Mouse (Mus musculus): ENCODE results near the gene Pfdn2. TPM values are rescaled to one million over a fixed set of nuclear protein-coding genes. Genes with fewer than 3 reads are reported as not detected.

The Pfdn2 gene
- polyA plus RNA-seq, 1 experiment from 2014 or later = 64.8 TPM

DNA sequence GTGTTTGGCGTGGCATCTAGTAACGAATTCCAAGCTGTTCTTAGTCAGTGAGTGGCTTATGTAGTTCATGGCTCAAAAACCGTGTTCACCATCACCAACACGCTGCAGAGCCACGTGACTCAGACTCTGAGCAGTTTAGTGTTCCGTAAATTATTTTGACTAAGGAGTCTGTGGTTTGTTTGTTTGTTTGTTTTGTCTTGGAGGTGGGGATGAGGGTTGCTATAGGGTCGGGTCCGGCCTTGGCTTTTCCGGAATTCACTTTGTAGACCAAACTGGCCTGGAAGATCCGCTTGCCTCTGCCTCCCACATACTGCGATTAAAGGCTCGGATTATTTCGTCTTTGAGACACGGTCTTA, 603 bp downstream of the Pfdn2 start:
- H3K4me1 ChIP-seq (ENCODE audit: control insufficient read depth, insufficient read depth, low read length) = peaks cover 14% of the 10 kb centered on the region
- peak; percentile 89 for DNase-seq (ENCODE audit: low spot score, missing footprints)
- H3K27ac ChIP-seq (ENCODE audit: low read depth, low read length) = no peak overlapping the region
- peak overlapping the region; percentile 91 for H3K4me3 ChIP-seq (ENCODE audit: low read depth, low read length)
- peak overlapping the region; percentile 84 for H3K4me2 ChIP-seq
- 2% methylated on average over 14 of the region's 14 CpGs for WGBS
- H3K9me3 ChIP-seq (ENCODE audit: control insufficient read depth, low read length) = peaks cover 6% of the 10 kb centered on the region; the same call in 1 of the 2 replicates
- peak overlapping the region; percentile 83 for H3K9ac ChIP-seq (ENCODE audit: low read length)
- no peaks in the 10 kb centered on the region for H3K27me3 ChIP-seq (ENCODE audit: control insufficient read depth, insufficient read depth, low read length)
- no peak; the same call in 1 of the 2 replicates for ATAC-seq (ENCODE audit: low FRiP score)
- peaks cover 6% of the 10 kb centered on the region; the same call in 1 of the 2 replicates for H3K36me3 ChIP-seq (ENCODE audit: control insufficient read depth, insufficient read depth, low read length)

DNA sequence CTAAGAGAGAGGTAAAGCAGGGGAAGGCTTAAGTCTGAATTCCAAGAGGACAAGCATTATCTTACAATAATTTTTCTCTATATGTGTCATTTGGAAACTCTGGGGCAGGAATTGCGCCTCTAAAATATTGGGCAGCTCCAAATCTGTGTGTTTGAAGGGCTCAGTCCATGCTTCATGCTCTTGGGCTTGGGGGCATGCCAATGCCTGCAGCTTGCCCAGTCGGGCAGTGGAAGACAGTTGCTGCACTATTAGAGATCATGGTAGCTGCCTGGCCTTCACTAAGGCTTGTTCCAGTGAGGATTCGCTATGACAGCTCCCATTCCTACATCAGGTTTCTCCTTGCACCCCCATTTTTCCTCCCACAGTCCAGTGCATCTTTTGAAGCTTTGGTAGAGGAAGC, 3.2 kb downstream of the Pfdn2 start:
- ATAC-seq (ENCODE audit: low FRiP score) (no peak), DNase-seq (ENCODE audit: low spot score, missing footprints) (no peak)
- H3K4me1 ChIP-seq (ENCODE audit: control insufficient read depth, insufficient read depth, low read length) = peaks cover 14% of the 10 kb centered on the region
- no peaks in the 10 kb centered on the region for H3K36me3 ChIP-seq (ENCODE audit: control insufficient read depth, insufficient read depth, low read length)
- peaks cover 6% of the 10 kb centered on the region; the same call in 1 of the 2 replicates for H3K9me3 ChIP-seq (ENCODE audit: control insufficient read depth, low read length)
- no peak overlapping the region for H3K27ac ChIP-seq (ENCODE audit: low read depth, low read length)
- H3K27me3 ChIP-seq (ENCODE audit: control insufficient read depth, insufficient read depth, low read length) = no peaks in the 10 kb centered on the region
- no peak overlapping the region for H3K4me2 ChIP-seq
- 90% methylated on average over 3 of the region's 3 CpGs for WGBS
- no peak overlapping the region for H3K9ac ChIP-seq (ENCODE audit: low read length)
- no peak overlapping the region for H3K4me3 ChIP-seq (ENCODE audit: low read depth, low read length)

DNA sequence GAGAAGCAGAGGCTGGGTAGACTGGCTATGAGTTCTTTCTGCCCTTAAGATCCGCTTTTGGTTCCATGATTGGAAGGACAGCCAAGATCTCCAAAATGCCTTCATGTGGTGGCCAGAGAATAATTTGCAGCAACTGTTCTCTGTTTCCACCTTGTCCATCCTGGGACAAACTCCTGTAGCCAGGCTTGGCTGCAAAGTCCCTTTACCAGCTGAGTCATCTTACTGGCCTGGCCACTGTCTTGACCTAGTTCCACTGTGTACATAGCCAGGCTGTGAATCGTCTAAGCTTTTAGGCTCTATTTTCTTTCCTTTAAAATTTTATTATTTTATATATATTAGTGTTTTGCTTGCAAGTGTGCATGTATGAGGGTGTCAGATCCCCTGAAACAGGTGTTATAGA, 3.7 kb downstream of the Pfdn2 start:
- ATAC-seq (ENCODE audit: low FRiP score) (no peak), DNase-seq (ENCODE audit: low spot score, missing footprints) (no peak)
- Histone ChIP-seq H3K27ac (ENCODE audit: low read depth, low read length) (no peak overlapping the region), H3K36me3 (ENCODE audit: control insufficient read depth, insufficient read depth, low read length) (no peaks in the 10 kb centered on the region), H3K4me2 (no peak overlapping the region), H3K27me3 (ENCODE audit: control insufficient read depth, insufficient read depth, low read length) (no peaks in the 10 kb centered on the region), H3K4me3 (ENCODE audit: low read depth, low read length) (no peak overlapping the region), H3K9me3 (ENCODE audit: control insufficient read depth, low read length) (peaks cover 6% of the 10 kb centered on the region; the same call in 1 of the 2 replicates), H3K9ac (ENCODE audit: low read length) (no peak overlapping the region), H3K4me1 (ENCODE audit: control insufficient read depth, insufficient read depth, low read length) (peaks cover 14% of the 10 kb centered on the region)
- 91% methylated on average over 2 of the region's 2 CpGs for WGBS

DNA sequence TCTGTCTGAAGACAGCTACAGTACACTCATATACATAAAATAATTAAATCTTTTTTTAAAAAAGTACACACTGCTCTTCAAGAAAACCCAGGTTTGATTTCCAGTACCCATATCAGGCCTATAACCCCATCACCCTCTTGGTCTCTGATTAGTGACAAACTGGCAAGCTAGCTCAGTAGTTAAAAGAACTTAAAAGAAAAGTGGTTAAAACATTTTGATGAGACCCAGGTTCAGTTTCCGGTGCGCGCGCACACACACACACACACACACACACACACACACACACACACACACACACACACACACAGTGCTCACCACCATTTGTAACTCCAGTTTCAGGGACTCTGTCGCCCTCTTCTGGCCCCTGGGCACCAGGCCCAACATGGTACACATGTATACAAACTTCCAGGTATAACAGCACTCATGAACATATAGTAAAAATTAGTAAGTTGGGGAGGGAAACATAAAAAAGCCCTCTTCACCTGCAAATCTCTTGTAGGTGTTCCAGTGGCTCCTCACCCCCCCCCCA, 10.4 kb downstream of the Pfdn2 start:
- H3K4me1 ChIP-seq (ENCODE audit: control insufficient read depth, insufficient read depth, low read length) = peaks cover 6% of the 10 kb centered on the region
- H3K9ac ChIP-seq (ENCODE audit: low read length) = no peak overlapping the region
- peaks cover 3% of the 10 kb centered on the region; the same call in 1 of the 2 replicates for H3K36me3 ChIP-seq (ENCODE audit: control insufficient read depth, insufficient read depth, low read length)
- peaks cover 2% of the 10 kb centered on the region; the same call in 1 of the 2 replicates for H3K9me3 ChIP-seq (ENCODE audit: control insufficient read depth, low read length)
- H3K27ac ChIP-seq (ENCODE audit: low read depth, low read length) = no peak overlapping the region
- DNase-seq (ENCODE audit: low spot score, missing footprints) (peak; percentile 45), ATAC-seq (ENCODE audit: low FRiP score) (no peak)
- no peaks in the 10 kb centered on the region for H3K27me3 ChIP-seq (ENCODE audit: control insufficient read depth, insufficient read depth, low read length)
- no peak overlapping the region for H3K4me3 ChIP-seq (ENCODE audit: low read depth, low read length)
- H3K4me2 ChIP-seq = no peak overlapping the region
- WGBS = 87% methylated on average over 5 of the region's 5 CpGs

DNA sequence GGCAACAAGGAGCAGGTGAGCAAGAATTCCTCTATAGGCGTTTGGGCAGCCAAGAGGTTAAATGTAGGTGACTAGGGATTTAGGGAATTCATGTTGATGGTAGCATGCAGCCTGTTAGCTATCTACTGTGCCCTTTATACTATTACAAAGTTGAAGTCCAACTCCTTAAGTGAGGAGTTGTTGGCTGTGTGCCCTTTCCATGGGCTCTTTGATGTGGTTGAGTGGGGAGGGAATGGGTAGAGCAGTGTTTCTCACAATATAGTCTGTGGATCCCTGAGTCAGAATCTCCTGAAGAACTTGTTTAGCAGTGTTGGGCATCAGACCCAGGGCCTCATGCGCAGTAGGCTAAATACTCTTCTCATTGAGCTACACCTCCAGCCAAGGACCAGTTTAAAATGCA, 11.3 kb downstream of the Pfdn2 start:
- H3K9me3 ChIP-seq (ENCODE audit: control insufficient read depth, low read length) = peaks cover 2% of the 10 kb centered on the region; the same call in 1 of the 2 replicates
- DNase-seq (ENCODE audit: low spot score, missing footprints) (no peak), ATAC-seq (ENCODE audit: low FRiP score) (no peak)
- H3K4me3 ChIP-seq (ENCODE audit: low read depth, low read length) = no peak overlapping the region
- H3K9ac ChIP-seq (ENCODE audit: low read length) = no peak overlapping the region
- peaks cover 6% of the 10 kb centered on the region for H3K4me1 ChIP-seq (ENCODE audit: control insufficient read depth, insufficient read depth, low read length)
- no peaks in the 10 kb centered on the region for H3K27me3 ChIP-seq (ENCODE audit: control insufficient read depth, insufficient read depth, low read length)
- H3K27ac ChIP-seq (ENCODE audit: low read depth, low read length) = no peak overlapping the region
- H3K4me2 ChIP-seq = no peak overlapping the region
- H3K36me3 ChIP-seq (ENCODE audit: control insufficient read depth, insufficient read depth, low read length) = peaks cover 3% of the 10 kb centered on the region; the same call in 1 of the 2 replicates
- WGBS = 88% methylated on average over 2 of the region's 2 CpGs

DNA sequence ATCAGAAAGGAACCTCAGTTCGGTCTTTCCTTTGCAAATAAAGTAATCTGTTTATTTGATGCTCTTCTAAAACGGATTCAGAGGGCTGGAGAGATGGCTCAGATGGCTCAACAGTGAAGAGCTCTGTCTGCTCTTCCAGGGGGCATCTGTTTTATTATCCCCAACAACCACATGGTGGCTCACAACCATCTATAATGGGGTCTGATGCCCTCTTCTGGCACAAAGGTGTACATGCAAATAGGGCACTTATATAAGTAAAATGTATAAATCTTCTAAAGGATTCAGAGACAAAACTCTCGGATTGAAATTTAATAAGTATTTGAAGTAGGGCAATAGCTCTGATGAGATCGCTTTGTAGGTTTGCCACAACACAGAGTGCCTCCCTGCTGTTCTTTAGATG, 13.0 kb downstream of the Pfdn2 start:
- Histone ChIP-seq H3K4me3 (ENCODE audit: low read depth, low read length) (no peak overlapping the region), H3K4me1 (ENCODE audit: control insufficient read depth, insufficient read depth, low read length) (peaks cover 6% of the 10 kb centered on the region), H3K27ac (ENCODE audit: low read depth, low read length) (no peak overlapping the region), H3K36me3 (ENCODE audit: control insufficient read depth, insufficient read depth, low read length) (peaks cover 3% of the 10 kb centered on the region; the same call in 1 of the 2 replicates), H3K9ac (ENCODE audit: low read length) (no peak overlapping the region), H3K9me3 (ENCODE audit: control insufficient read depth, low read length) (peaks cover 2% of the 10 kb centered on the region; the same call in 1 of the 2 replicates), H3K27me3 (ENCODE audit: control insufficient read depth, insufficient read depth, low read length) (no peaks in the 10 kb centered on the region), H3K4me2 (no peak overlapping the region)
- DNase-seq (ENCODE audit: low spot score, missing footprints) = peak; percentile 86
- no peak for ATAC-seq (ENCODE audit: low FRiP score)
- WGBS = 77% methylated on average over 4 of the region's 4 CpGs

DNA sequence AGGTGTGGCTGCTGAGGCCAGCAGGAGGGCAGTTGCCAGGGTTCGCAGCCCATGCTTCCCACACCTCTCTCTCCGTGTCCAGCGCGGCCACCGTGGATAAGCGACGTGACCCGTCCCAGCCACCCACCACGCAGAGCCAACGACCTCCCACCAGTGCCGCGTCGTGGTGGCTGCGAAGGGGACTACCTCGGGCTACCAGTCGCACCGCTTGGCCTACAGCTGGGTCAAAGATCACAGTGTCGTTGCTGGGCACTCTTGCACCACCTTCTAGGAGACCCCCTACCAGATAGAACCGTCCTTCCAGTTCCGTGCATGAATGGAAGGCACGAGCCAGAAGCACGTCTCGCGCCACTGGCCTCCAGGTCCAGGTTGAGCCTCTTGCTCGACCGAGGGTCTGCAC, 14.8 kb downstream of the Pfdn2 start:
- DNase-seq (ENCODE audit: low spot score, missing footprints) = no peak
- peaks cover 6% of the 10 kb centered on the region for H3K4me1 ChIP-seq (ENCODE audit: control insufficient read depth, insufficient read depth, low read length)
- peak overlapping the region; percentile 64 for H3K9ac ChIP-seq (ENCODE audit: low read length)
- H3K4me3 ChIP-seq (ENCODE audit: low read depth, low read length) = peak overlapping the region; percentile 43
- 5% methylated on average over 26 of the region's 26 CpGs for WGBS
- H3K27ac ChIP-seq (ENCODE audit: low read depth, low read length) = peak overlapping the region; percentile 3; the same call in 1 of the 2 replicates
- H3K4me2 ChIP-seq = peak overlapping the region; percentile 75
- peaks cover 2% of the 10 kb centered on the region; the same call in 1 of the 2 replicates for H3K9me3 ChIP-seq (ENCODE audit: control insufficient read depth, low read length)
- peaks cover 3% of the 10 kb centered on the region; the same call in 1 of the 2 replicates for H3K36me3 ChIP-seq (ENCODE audit: control insufficient read depth, insufficient read depth, low read length)
- ATAC-seq (ENCODE audit: low FRiP score) = no peak; the same call in 1 of the 2 replicates
- H3K27me3 ChIP-seq (ENCODE audit: control insufficient read depth, insufficient read depth, low read length) = no peaks in the 10 kb centered on the region

DNA sequence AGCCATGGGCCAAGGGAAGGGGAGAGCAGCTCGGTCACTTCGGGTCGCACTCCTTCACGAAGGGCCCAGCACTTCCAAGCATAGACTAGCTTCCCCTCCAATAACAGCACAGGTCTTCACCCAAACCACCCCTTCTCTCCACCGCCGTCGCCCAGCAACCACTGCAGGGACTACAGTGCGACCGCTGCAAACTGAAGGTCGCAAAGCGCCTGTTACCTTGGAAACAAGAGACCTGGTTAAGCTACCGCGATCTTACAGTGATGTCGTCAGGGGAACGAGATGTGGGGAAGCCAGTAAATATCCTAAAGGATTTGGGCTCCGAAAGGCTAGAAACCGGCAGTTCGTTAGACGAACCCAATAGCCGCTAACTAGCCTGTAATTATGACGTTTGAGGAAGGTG, 15.2 kb downstream of the Pfdn2 start, which contains the start of gene Klhdc9:
Gene Klhdc9 (minus strand): TSS at position 143 of the 400 bp plus-strand sequence.
- WGBS = under 1% methylated on average over 21 of the region's 21 CpGs

More for the DNA sequence above, 15.2 kb downstream of the Pfdn2 start, which contains the start of gene Klhdc9:
- Histone ChIP-seq H3K27me3 (ENCODE audit: control insufficient read depth, insufficient read depth, low read length) (no peaks in the 10 kb centered on the region), H3K4me1 (ENCODE audit: control insufficient read depth, insufficient read depth, low read length) (peaks cover 6% of the 10 kb centered on the region), H3K9ac (ENCODE audit: low read length) (peak within 1 kb of the TSS; percentile 64), H3K9me3 (ENCODE audit: control insufficient read depth, low read length) (peaks cover 2% of the 10 kb centered on the region; the same call in 1 of the 2 replicates), H3K4me2 (peak within 1 kb of the TSS; percentile 75), H3K36me3 (ENCODE audit: control insufficient read depth, insufficient read depth, low read length) (peaks cover 3% of the 10 kb centered on the region; the same call in 1 of the 2 replicates), H3K4me3 (ENCODE audit: low read depth, low read length) (peak within 1 kb of the TSS; percentile 43), H3K27ac (ENCODE audit: low read depth, low read length) (peak within 1 kb of the TSS; percentile 17; the same call in 1 of the 2 replicates)
- ATAC-seq (ENCODE audit: low FRiP score) (peak; percentile 96), DNase-seq (ENCODE audit: low spot score, missing footprints) (peak; percentile 99)
